Mouse (Mus musculus): Measurements from ENCODE around the gene Atp1b1. TPM values are rescaled to one million over a fixed set of nuclear protein-coding genes. Genes with fewer than 3 reads are reported as not detected.

Atp1b1 gene
- polyA plus RNA-seq, 1 experiment = 1,094 TPM

DNA sequence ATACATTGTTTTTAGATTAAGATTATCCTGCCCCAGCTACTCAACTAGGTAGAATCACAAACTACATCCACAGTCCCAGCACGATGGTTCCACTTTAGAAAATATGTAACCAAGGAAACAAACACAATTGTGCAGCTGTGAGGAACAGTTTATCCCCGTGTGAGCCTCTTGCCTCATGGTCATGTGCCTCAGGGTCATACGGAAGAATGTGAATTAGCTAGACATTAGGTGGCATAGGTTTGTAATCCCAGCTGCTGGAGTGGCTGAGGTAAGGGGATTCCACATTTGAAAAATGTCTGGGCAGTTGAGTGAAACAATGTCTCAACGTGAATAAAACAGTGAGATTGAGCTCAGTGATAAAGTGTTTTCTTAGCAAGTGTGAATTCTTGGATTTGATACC, 60.5 kb downstream of the Atp1b1 start:
- peak; percentile 25 for DNase-seq
- Histone ChIP-seq H3K27ac (ENCODE audit: insufficient read depth, low read depth, low read length) (no peak overlapping the region), H3K4me3 (ENCODE audit: insufficient read depth, low read depth, low read length) (no peak overlapping the region), H3K27me3 (replicated peaks; ENCODE audit: control insufficient read depth, insufficient read depth, low read length) (no peaks in the 10 kb centered on the region), H3K4me1 (ENCODE audit: control insufficient read depth, insufficient read depth, low read length) (no peaks in the 10 kb centered on the region), H3K36me3 (ENCODE audit: control insufficient read depth, insufficient read depth, low read length) (peaks cover 1% of the 10 kb centered on the region; the same call in 1 of the 2 replicates)
- WGBS = 26% methylated on average over 4 of the region's 4 CpGs
- TF ChIP-seq CTCF (conservative IDR thresholded peaks at IDR 0.05; ENCODE audit: insufficient read depth, insufficient read length, low read depth, low read length) (no peak), POLR2A (IDR thresholded peaks at IDR 0.05; ENCODE audit: low read depth, low read length) (no peak)

DNA sequence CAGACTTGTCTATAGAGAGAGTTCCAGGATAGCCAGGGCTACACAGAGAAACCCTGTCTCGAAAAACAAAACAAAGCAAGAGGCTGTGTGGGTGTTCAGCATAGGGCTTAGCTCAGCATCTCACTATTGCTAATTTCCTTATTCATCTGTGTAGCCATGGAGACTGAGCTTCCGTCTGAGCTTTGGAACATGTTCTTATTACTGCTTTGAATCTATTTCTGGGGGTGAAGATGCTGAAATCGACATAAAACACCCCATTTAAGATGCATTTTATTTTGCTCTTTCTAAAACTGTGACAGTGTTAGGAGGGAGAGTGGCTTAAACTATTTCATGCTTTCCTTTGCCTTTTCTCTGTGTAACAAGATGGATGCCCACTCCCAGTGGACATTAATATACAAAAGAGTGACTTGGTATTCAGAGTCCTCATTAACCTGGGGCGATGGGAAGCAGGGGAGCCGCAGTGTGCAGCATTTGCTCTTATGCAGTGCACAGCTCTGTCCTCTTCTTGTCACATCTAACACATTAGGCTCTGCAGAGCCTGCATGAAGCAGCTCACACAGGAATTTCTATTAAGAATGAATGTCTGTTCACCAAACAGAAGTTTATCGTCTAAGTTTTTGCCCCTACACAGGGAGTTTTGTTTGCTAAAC, 62.9 kb downstream of the Atp1b1 start:
- H3K27ac ChIP-seq (ENCODE audit: insufficient read depth, low read depth, low read length) = no peak overlapping the region
- peaks cover 3% of the 10 kb centered on the region; the same call in 1 of the 2 replicates for H3K4me1 ChIP-seq (ENCODE audit: control insufficient read depth, insufficient read depth, low read length)
- no peak overlapping the region for H3K4me3 ChIP-seq (ENCODE audit: insufficient read depth, low read depth, low read length)
- H3K36me3 ChIP-seq (ENCODE audit: control insufficient read depth, insufficient read depth, low read length) = peaks cover 1% of the 10 kb centered on the region; the same call in 1 of the 2 replicates
- TF ChIP-seq POLR2A (IDR thresholded peaks at IDR 0.05; ENCODE audit: low read depth, low read length) (no peak), CTCF (conservative IDR thresholded peaks at IDR 0.05; ENCODE audit: insufficient read depth, insufficient read length, low read depth, low read length) (no peak)
- WGBS = 80% methylated on average over 6 of the region's 6 CpGs
- no peak for DNase-seq
- H3K27me3 ChIP-seq (replicated peaks; ENCODE audit: control insufficient read depth, insufficient read depth, low read length) = no peaks in the 10 kb centered on the region

DNA sequence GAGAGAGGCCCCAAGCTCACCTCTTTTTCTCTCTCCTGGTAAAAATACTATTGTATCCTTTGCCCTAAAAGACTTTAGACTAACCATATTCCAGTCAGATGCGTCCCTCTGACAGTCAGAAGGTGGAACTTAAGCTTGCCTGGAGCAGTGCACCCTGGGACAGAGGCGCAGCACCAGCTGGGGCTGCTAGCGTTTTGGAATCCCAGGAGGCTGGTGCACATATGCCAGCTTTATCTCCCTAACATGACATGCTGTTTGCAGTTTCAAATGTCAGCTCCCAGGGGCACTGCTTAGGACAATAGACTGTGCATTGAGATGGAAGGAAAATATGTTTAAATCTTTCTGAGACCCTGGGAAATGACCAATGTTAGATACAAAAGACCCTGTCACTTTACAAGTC, 66.0 kb downstream of the Atp1b1 start:
- WGBS = 54% methylated on average over 3 of the region's 3 CpGs
- peaks cover 3% of the 10 kb centered on the region; the same call in 1 of the 2 replicates for H3K4me1 ChIP-seq (ENCODE audit: control insufficient read depth, insufficient read depth, low read length)
- H3K4me3 ChIP-seq (ENCODE audit: insufficient read depth, low read depth, low read length) = no peak overlapping the region
- H3K27ac ChIP-seq (ENCODE audit: insufficient read depth, low read depth, low read length) = no peak overlapping the region
- no peak for DNase-seq
- TF ChIP-seq CTCF (conservative IDR thresholded peaks at IDR 0.05; ENCODE audit: insufficient read depth, insufficient read length, low read depth, low read length) (no peak), POLR2A (IDR thresholded peaks at IDR 0.05; ENCODE audit: low read depth, low read length) (no peak)
- no peaks in the 10 kb centered on the region for H3K36me3 ChIP-seq (ENCODE audit: control insufficient read depth, insufficient read depth, low read length)
- H3K27me3 ChIP-seq (replicated peaks; ENCODE audit: control insufficient read depth, insufficient read depth, low read length) = no peaks in the 10 kb centered on the region

DNA sequence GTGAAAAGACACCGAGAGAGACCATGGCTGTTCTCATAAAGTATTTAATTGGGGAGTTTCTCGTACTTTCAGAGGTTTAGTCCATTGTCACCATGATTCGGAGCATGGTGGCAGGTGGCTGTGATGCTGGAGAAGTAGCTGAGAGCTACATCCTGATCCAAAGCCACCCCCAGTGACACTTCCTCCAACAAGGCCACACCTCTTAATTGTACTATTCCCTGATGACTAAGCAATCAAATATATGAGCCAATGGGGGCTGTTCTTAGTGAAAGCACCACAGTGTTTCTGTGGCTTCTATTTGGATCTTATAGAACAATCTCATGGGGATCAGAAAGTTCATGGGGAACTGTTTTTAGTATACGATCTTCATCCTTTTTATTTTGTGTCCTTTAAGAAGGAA, 68.4 kb downstream of the Atp1b1 start:
- no peaks in the 10 kb centered on the region for H3K36me3 ChIP-seq (ENCODE audit: control insufficient read depth, insufficient read depth, low read length)
- H3K27ac ChIP-seq (ENCODE audit: insufficient read depth, low read depth, low read length) = no peak overlapping the region
- DNase-seq = no peak
- H3K27me3 ChIP-seq (replicated peaks; ENCODE audit: control insufficient read depth, insufficient read depth, low read length) = no peaks in the 10 kb centered on the region
- TF ChIP-seq POLR2A (IDR thresholded peaks at IDR 0.05; ENCODE audit: low read depth, low read length) (no peak), CTCF (conservative IDR thresholded peaks at IDR 0.05; ENCODE audit: insufficient read depth, insufficient read length, low read depth, low read length) (no peak)
- WGBS = 90% methylated on average over 4 of the region's 4 CpGs
- no peak overlapping the region for H3K4me3 ChIP-seq (ENCODE audit: insufficient read depth, low read depth, low read length)
- H3K4me1 ChIP-seq (ENCODE audit: control insufficient read depth, insufficient read depth, low read length) = peaks cover 3% of the 10 kb centered on the region; the same call in 1 of the 2 replicates

Other genes starting within 250 kb of the Atp1b1 start
- 11.2 and 12.8 TPM in 2 replicates for gene Slc19a2, start 209.3 kb downstream of the Atp1b1 start, polyA plus RNA-seq (2012; rRNA removed)
- gene Ccdc181, start 182.8 kb downstream of the Atp1b1 start, polyA plus RNA-seq (2012; rRNA removed) = 6.7 and 8.8 TPM in 2 replicates
- 12.8 and 14.8 TPM in 2 replicates for gene Nme7, start 154.2 kb downstream of the Atp1b1 start, polyA plus RNA-seq (2012; rRNA removed)
- 5.4 and 6.0 TPM in 2 replicates for gene Blzf1, start 150.9 kb downstream of the Atp1b1 start, polyA plus RNA-seq (2012; rRNA removed)

All from kidney, adult 2 months (tissue).